Mouse (Mus musculus) erythroid progenitor cell, adult 5-6 weeks (primary cell): Measurements from ENCODE around the gene Zfp260. TPM values are rescaled to one million over a fixed set of nuclear protein-coding genes. Genes with fewer than 3 reads are reported as not detected.
A peak's percentile ranks its signal among the peaks of the same experiment; 100 is the strongest.

Experiments
- ATAC-seq: replicated peaks from 2 replicates; pipeline ENCODE4 v1.8.0; 2016; ENCODE audit warnings: moderate number of reproducible peaks, mild to moderate bottlenecking, moderate TSS enrichment, inconsistent platforms; ENCODE audit not compliant: poor library complexity, low FRiP score, severe bottlenecking
- total RNA-seq, 2 experiments: library from RNA; stranded (forward) in 1 of 2; stranded (reverse) in 1 of 2; fragments of 150-400 nt in 1 of 2; fragments of 186-747, 209-891 nt in 1 of 2; gene quantifications; 2 replicates each; pipeline versions ENCODE4 v1.2.3 to v1.2.4; 2015 to 2017; ENCODE audit warnings: low replicate concordance in 2 of 2

The Zfp260 gene
- total RNA-seq, 2 experiments from 2014 or later: 3.0 to 26.8 TPM

DNA sequence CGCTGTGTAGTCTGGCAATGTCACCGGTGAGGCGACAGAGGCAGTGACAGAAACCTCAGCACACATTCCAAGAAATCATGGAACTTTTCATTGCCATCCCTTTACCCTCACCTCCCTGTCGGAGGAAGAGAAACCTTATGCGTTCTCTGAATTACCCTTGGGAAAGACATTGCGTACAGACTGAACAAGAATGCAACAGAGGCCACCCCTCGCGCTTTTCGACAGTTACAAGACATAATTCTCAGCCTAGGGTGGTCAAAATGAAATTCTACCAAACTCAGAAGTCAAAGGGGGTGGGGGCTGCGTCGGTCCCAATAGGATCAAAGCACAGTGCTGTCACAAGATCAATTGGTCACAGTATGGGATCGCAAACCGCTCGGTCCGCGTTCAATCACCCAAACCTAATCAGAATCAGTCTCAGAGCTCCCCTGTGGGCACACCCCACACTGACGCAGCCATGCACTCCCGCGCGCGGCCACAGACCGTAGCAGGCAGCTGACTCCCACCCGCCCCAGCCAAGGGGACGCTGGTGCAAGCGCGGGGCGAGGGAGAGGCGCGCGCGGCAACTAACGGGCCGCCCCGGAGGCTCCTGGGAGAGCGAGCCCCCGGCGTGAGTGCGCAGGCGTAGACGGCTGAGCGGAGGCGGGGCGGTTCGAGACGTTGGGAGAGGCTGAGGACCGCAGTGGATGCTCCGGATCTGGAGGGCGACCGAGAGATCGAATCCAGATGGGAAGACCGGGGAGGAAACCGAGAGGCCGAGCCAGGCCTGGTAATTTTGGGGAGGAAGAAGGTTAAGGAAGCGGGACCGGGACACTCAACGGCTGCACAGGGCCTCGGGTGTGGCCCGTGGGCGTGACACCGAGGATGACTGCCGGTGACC, 27.0 kb downstream of the Zfp260 start, which contains the start of gene Zfp382:
TSS of gene Zfp382 (plus strand) at position 635 of the 880 bp plus-strand sequence.
- ATAC-seq: peak; percentile 96

DNA sequence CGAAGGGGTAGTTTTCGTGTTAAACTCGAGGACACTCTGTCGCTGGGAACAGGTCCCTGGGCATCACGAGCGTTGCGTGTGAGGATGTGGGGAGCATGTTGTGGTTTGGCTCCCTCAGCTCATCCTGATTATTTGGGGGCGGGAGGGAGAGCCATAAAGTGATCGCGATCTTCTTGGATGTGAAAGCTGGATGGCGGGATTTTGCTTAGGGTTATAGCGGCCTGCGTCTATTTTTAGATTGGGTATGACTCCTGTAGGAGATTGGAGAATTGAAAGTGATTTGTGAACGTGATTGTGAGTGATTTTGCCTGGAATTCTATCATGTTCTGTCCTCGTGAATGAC, 27.6 kb downstream of the Zfp260 start:
- ATAC-seq: no peak

DNA sequence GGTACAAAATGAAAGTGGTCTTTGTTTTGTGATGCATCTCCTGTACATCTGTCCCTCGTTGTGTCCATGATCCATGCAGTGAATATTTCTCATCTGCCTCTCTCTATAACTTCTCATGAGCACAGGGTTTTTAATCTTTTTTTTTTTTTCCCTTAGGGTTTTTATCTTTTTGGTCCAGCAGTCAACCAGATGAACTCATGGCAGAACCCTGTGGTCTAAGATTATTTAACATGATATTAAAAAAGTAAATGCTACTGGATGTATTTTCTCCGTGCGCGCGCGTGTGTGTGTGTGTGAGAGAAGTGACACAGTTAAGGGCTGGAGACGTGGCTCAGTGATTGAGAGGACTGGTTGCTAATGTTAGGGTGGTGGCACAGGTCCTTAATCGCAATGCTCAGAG, 35.3 kb downstream of the Zfp260 start:
- ATAC-seq: no peak

DNA sequence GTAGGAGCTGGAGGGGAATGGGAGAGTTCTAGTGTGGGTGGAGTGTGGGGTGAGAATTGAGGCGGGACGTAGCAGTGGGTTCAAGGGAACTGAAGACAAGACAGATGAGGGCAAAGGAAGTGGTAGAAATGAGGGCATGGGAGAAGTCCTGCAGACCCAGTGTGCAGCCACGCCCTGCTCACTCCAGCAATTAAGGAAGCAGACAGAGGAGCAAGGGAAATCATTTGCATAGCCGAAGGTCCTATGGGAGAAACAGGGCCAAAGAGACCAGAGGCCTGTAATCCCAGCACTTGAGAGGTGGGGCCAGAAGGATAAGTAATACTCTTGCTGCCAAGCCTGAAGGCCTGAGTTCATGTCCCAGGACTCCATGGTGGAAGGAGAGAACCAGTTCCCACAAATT, 37.8 kb downstream of the Zfp260 start:
- ATAC-seq: no peak

DNA sequence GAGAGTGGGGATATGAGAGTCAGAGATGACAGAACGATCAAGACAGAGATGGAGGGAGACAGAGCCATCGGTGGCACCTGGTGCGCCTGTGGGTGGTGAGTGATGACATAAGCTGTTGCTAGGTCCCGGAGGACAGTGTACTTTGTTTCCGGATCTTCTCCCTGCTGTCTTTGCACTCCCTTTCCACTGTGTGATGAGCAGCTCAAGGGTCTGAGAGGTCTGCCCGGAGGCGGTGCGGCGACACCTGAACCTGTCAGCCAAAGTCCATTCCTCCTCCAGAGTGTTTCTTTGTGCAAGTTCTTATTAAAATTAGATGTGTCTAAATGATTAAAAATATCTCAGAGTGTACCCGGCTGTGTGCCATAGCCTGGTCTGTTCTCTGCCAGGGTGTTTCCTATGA, 42.2 kb downstream of the Zfp260 start:
- no peak for ATAC-seq

DNA sequence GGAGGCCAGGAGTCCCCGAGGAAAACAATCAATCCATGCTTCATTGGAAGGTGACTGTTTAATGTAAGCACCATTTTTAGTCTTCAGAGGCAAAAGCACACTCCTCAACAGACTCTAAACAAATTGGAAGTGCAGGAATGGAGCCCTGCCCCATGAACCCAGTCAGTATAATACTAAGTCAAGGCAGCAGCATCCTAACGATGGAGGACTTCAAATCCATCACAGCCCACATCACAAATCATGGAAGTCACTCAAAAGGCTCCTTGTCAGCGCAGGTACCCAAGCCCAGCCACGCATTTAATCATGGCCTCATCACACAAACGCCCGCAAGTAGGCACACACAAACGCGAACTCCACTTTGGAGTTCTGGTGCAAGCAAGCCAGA, 48.6 kb downstream of the Zfp260 start:
- no peak for ATAC-seq

DNA sequence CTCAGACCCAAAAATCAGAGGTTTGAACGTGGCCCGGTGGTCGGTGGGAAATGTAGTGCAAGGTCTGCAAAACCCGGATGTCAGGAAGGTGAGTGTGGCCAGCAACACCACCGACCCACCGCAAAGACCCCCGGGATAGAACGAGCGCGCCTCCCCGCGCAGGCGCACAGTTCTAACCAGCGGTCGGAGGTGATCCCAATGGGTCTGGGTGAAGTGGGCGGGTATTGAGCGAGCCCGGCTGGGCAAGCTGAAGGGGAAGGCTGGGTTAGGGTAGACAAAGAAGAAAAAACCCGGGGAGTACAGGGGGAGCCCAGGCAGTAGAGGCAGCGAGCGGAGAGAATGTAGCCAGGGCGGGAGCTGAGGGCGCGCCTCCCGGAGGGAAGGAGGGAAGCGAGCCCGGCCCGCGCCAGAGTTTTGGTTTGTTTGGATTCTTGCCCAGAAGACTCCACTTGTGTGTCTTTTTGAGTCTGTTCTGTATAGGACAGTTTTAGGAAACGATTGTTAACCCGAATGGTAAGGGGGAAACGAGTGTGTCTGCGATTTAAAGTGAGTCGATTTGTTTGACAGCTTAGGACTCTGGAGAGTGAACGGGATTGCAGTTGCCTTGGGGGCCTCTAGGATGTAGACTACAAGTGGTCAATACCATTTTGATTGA, 49.1 kb downstream of the Zfp260 start:
- ATAC-seq: no peak

DNA sequence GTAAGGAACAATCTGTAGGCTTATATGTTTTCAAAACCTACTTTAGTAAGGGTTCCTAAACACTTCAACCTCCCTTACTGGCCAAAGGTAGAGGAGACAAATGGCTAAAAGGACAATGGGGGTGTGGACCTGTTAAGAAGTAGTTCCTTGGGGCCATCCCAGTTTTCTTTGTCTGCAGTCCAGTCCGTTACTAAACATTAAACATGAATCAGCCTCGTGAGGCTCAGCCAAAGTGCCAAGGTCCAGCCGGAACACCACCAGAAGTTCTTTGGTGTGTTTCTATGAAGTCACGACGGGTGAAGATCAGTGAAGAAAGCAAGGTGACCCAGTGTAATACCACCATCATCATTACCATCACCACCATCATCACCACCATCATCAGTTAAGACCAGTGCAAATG, 52.4 kb downstream of the Zfp260 start:
- ATAC-seq: no peak

DNA sequence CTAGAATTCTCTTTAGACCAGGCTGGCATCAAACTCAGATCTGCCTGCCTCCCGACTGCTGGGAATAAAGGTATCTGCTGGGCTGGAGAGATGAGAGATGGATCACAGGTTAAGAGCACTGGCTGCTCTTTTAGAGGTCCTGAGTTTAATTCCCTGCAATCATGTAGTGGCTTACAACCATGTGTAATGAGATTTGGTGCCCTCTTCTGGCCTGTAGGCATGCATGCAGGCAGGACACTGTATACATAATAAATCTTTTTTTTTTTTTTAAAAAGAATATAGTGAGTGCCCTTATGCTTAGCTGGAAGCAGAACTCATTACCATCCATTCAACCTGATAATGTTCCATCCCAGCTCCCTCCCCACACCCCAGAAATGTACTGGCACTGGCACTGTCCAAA, 59.5 kb downstream of the Zfp260 start:
- no peak for ATAC-seq

DNA sequence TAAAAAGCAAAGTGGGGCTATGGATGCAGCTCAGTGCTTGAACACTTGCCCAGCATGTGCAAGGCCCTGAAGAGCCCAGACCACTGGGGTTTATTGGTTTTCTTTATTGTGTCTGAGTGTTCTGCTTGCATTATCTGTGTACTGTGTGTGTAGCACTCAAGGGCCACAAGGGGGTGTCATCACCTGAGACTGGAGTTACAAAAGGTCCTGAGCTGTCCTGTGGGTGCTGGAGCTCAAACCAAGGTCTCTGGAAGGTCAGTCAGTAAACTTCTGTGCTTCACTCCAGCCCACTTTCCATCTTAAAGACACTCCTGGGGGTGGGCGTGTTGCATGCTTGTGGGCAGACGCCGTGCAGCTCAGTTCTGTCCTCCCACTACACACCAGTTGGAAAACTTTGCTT, 60.9 kb downstream of the Zfp260 start:
- no peak for ATAC-seq

Other genes with a start within 250 kb of the Zfp260 start
- gene Zfp940, start 241.1 kb upstream of the Zfp260 start, total RNA-seq (2015; ENCODE audit: low replicate concordance): not detected in 2 replicates
- gene Zfp940, start 241.1 kb upstream of the Zfp260 start, total RNA-seq (2017; ENCODE audit: low replicate concordance): 0.64 TPM in 1 of 2 replicates, not detected in the other
- gene Zfp420, start 234.8 kb upstream of the Zfp260 start, total RNA-seq (2015; ENCODE audit: low replicate concordance): 1.1 and 2.9 TPM in 2 replicates
- gene Zfp420, start 234.8 kb upstream of the Zfp260 start, total RNA-seq (2017; ENCODE audit: low replicate concordance): 0.51 TPM in 1 of 2 replicates, not detected in the other
- 2.9 TPM in 1 of 2 replicates, not detected in the other for gene Zfp27, start 188.2 kb upstream of the Zfp260 start, total RNA-seq (2015; ENCODE audit: low replicate concordance)
- 0.83 and 2.1 TPM in 2 replicates for gene Zfp27, start 188.2 kb upstream of the Zfp260 start, total RNA-seq (2017; ENCODE audit: low replicate concordance)
- gene Zfp383, start 186.6 kb upstream of the Zfp260 start, total RNA-seq (2015; ENCODE audit: low replicate concordance): 0.36 TPM in 1 of 2 replicates, not detected in the other
- 0.39 TPM in 1 of 2 replicates, not detected in the other for gene Zfp383, start 186.6 kb upstream of the Zfp260 start, total RNA-seq (2017; ENCODE audit: low replicate concordance)
- gene Zfp74, start 140.7 kb upstream of the Zfp260 start, total RNA-seq (2015; ENCODE audit: low replicate concordance): 4.0 and 4.2 TPM in 2 replicates
- gene Zfp74, start 140.7 kb upstream of the Zfp260 start, total RNA-seq (2017; ENCODE audit: low replicate concordance): 0.98 and 2.6 TPM in 2 replicates
- gene Zfp568, start 110.8 kb upstream of the Zfp260 start, total RNA-seq (2015; ENCODE audit: low replicate concordance): 2.5 and 5.4 TPM in 2 replicates
- gene Zfp568, start 110.8 kb upstream of the Zfp260 start, total RNA-seq (2017; ENCODE audit: low replicate concordance): 4.1 and 4.2 TPM in 2 replicates
- 1.1 TPM in 1 of 2 replicates, not detected in the other for gene Zfp14, start 43.4 kb upstream of the Zfp260 start, total RNA-seq (2015; ENCODE audit: low replicate concordance)
- gene Zfp14, start 43.4 kb upstream of the Zfp260 start, total RNA-seq (2017; ENCODE audit: low replicate concordance): 0.39 TPM in 1 of 2 replicates, not detected in the other
- 0.84 and 4.0 TPM in 2 replicates for gene Zfp82, start 21.9 kb upstream of the Zfp260 start, total RNA-seq (2015; ENCODE audit: low replicate concordance)
- 0.64 and 2.4 TPM in 2 replicates for gene Zfp82, start 21.9 kb upstream of the Zfp260 start, total RNA-seq (2017; ENCODE audit: low replicate concordance)
- gene Gm26920, start 4.4 kb upstream of the Zfp260 start, total RNA-seq (2015; ENCODE audit: low replicate concordance): not detected in 2 replicates
- not detected in 2 replicates for gene Gm26920, start 4.4 kb upstream of the Zfp260 start, total RNA-seq (2017; ENCODE audit: low replicate concordance)
- gene Zfp566, start 4.2 kb upstream of the Zfp260 start, total RNA-seq (2015; ENCODE audit: low replicate concordance): 2.1 and 2.5 TPM in 2 replicates
- gene Zfp566, start 4.2 kb upstream of the Zfp260 start, total RNA-seq (2017; ENCODE audit: low replicate concordance): not detected in 2 replicates
- 5.4 and 7.9 TPM in 2 replicates for gene Zfp382, start 27.2 kb downstream of the Zfp260 start, total RNA-seq (2015; ENCODE audit: low replicate concordance)
- gene Zfp382, start 27.2 kb downstream of the Zfp260 start, total RNA-seq (2017; ENCODE audit: low replicate concordance): 4.0 and 6.0 TPM in 2 replicates
- 21.3 and 48.2 TPM in 2 replicates for gene Zfp146, start 75.0 kb downstream of the Zfp260 start, total RNA-seq (2015; ENCODE audit: low replicate concordance)
- 33.2 and 35.6 TPM in 2 replicates for gene Zfp146, start 75.0 kb downstream of the Zfp260 start, total RNA-seq (2017; ENCODE audit: low replicate concordance)
- gene Cox7a1, start 89.4 kb downstream of the Zfp260 start, total RNA-seq (2015; ENCODE audit: low replicate concordance): not detected in 2 replicates
- gene Cox7a1, start 89.4 kb downstream of the Zfp260 start, total RNA-seq (2017; ENCODE audit: low replicate concordance): not detected in 2 replicates
- gene Capns1, start 104.0 kb downstream of the Zfp260 start, total RNA-seq (2015; ENCODE audit: low replicate concordance): 161 and 183 TPM in 2 replicates
- gene Capns1, start 104.0 kb downstream of the Zfp260 start, total RNA-seq (2017; ENCODE audit: low replicate concordance): 48.6 and 66.3 TPM in 2 replicates
- gene Polr2i, start 137.2 kb downstream of the Zfp260 start, total RNA-seq (2015; ENCODE audit: low replicate concordance): 18.4 and 35.0 TPM in 2 replicates
- gene Polr2i, start 137.2 kb downstream of the Zfp260 start, total RNA-seq (2017; ENCODE audit: low replicate concordance): 0.76 and 26.8 TPM in 2 replicates
- gene Tbcb, start 137.5 kb downstream of the Zfp260 start, total RNA-seq (2015; ENCODE audit: low replicate concordance): 10.9 and 33.9 TPM in 2 replicates
- 15.0 and 29.7 TPM in 2 replicates for gene Tbcb, start 137.5 kb downstream of the Zfp260 start, total RNA-seq (2017; ENCODE audit: low replicate concordance)
- not detected in 2 replicates for gene Ovol3, start 140.9 kb downstream of the Zfp260 start, total RNA-seq (2015; ENCODE audit: low replicate concordance)
- gene Ovol3, start 140.9 kb downstream of the Zfp260 start, total RNA-seq (2017; ENCODE audit: low replicate concordance): not detected in 2 replicates
- gene Thap8, start 185.3 kb downstream of the Zfp260 start, total RNA-seq (2015; ENCODE audit: low replicate concordance): not detected in 2 replicates
- not detected in 2 replicates for gene Thap8, start 185.3 kb downstream of the Zfp260 start, total RNA-seq (2017; ENCODE audit: low replicate concordance)
- 42.8 and 71.4 TPM in 2 replicates for gene Wdr62, start 185.6 kb downstream of the Zfp260 start, total RNA-seq (2015; ENCODE audit: low replicate concordance)
- 26.2 and 31.1 TPM in 2 replicates for gene Wdr62, start 185.6 kb downstream of the Zfp260 start, total RNA-seq (2017; ENCODE audit: low replicate concordance)
- gene Clip3, start 197.0 kb downstream of the Zfp260 start, total RNA-seq (2015; ENCODE audit: low replicate concordance): not detected in 2 replicates
- gene Clip3, start 197.0 kb downstream of the Zfp260 start, total RNA-seq (2017; ENCODE audit: low replicate concordance): not detected in 2 replicates
- gene Alkbh6, start 213.9 kb downstream of the Zfp260 start, total RNA-seq (2015; ENCODE audit: low replicate concordance): 2.5 and 11.3 TPM in 2 replicates
- gene Alkbh6, start 213.9 kb downstream of the Zfp260 start, total RNA-seq (2017; ENCODE audit: low replicate concordance): 4.2 TPM in 1 of 2 replicates, not detected in the other
- not detected in 2 replicates for gene Syne4, start 220.0 kb downstream of the Zfp260 start, total RNA-seq (2015; ENCODE audit: low replicate concordance)
- not detected in 2 replicates for gene Syne4, start 220.0 kb downstream of the Zfp260 start, total RNA-seq (2017; ENCODE audit: low replicate concordance)
- gene E130208F15Rik, start 227.0 kb downstream of the Zfp260 start, total RNA-seq (2015; ENCODE audit: low replicate concordance): not detected in 2 replicates
- gene E130208F15Rik, start 227.0 kb downstream of the Zfp260 start, total RNA-seq (2017; ENCODE audit: low replicate concordance): 0.39 TPM in 1 of 2 replicates, not detected in the other
- gene Sdhaf1, start 229.1 kb downstream of the Zfp260 start, total RNA-seq (2015; ENCODE audit: low replicate concordance): 2.5 TPM in 1 of 2 replicates, not detected in the other
- 0.45 and 0.64 TPM in 2 replicates for gene Sdhaf1, start 229.1 kb downstream of the Zfp260 start, total RNA-seq (2017; ENCODE audit: low replicate concordance)